Mouse (Mus musculus) myocyte (in vitro differentiated cells): ENCODE results near the gene Cracr2b.

Source experiments
- CEBPB ChIP-seq: IDR thresholded peaks from 2 replicates; pipeline ENCODE4 v1.6.1; 2011; ENCODE audit warnings: mild to moderate bottlenecking, moderate library complexity; ENCODE audit not compliant: poor library complexity, insufficient read depth, severe bottlenecking
- E2F4 ChIP-seq: IDR thresholded peaks from one replicate; pipeline ENCODE4 v1.6.1; 2011; ENCODE audit warnings: mild to moderate bottlenecking, control low read depth, moderate library complexity; ENCODE audit not compliant: insufficient read depth
- MAX ChIP-seq: IDR thresholded peaks from one replicate; pipeline ENCODE4 v1.6.1; 2011; ENCODE audit warnings: low read depth, mild to moderate bottlenecking, control low read depth
- MYOD1 ChIP-seq, 3 experiments: IDR thresholded peaks; one replicate each; pipeline ENCODE4 v1.6.1; 2011; ENCODE audit warnings: control low read depth in 2 of 3, low read depth in 2 of 3, mild to moderate bottlenecking in 2 of 3, moderate library complexity in 1 of 3; ENCODE audit not compliant: insufficient read length in 2 of 3, control insufficient read depth in 1 of 3
- POLR2A ChIP-seq: IDR thresholded peaks from one replicate; pipeline ENCODE4 v1.6.1; 2011; ENCODE audit warnings: low read depth, mild to moderate bottlenecking, control low read depth, moderate library complexity; ENCODE audit not compliant: insufficient read length
- POLR2AphosphoS2 ChIP-seq: IDR thresholded peaks from one replicate; pipeline ENCODE4 v1.6.1; 2011; ENCODE audit warnings: low read depth, control low read depth; ENCODE audit not compliant: insufficient read length
- REST ChIP-seq: IDR thresholded peaks from one replicate; pipeline ENCODE4 v1.6.1; 2011; ENCODE audit warnings: mild to moderate bottlenecking, control low read depth, moderate library complexity; ENCODE audit not compliant: insufficient read depth, insufficient read length
- SRF ChIP-seq: IDR thresholded peaks from one replicate; pipeline ENCODE4 v1.6.1; 2011; ENCODE audit warnings: low read depth; ENCODE audit not compliant: control insufficient read depth, insufficient read length
- TCF12 ChIP-seq: IDR thresholded peaks from one replicate; pipeline ENCODE4 v1.6.1; 2011; ENCODE audit warnings: mild to moderate bottlenecking, control low read depth; ENCODE audit not compliant: poor library complexity, insufficient read depth, severe bottlenecking
- USF1 ChIP-seq: IDR thresholded peaks from one replicate; pipeline ENCODE4 v1.6.1; 2011; ENCODE audit warnings: low read depth, mild to moderate bottlenecking, control low read depth, moderate library complexity

DNA sequence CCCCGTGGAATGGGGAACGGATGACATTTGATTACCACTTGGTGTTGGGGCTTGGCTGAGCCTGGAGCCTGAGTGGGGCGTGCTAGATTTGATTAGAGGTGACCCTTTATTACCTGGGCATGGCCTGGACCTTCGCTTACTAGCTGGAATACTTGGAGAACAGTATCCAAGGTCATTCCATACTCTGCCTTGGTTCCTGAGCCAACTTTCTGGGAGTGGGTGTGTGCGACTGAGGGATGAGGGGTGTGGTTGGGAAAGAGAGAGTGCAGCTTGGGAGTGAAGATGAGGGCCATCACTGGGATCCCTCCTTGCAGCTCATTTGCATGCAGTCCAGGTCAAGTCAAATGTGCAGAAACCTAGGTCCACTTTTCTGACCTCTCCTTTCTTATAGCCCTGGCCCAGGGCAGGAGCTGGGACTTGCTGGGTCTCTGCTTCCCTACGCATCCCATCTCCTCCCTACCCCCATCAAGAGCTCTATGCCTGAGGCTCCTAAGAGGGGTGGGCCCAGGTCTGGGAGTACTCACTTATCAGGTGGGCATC lies 22.3 kb downstream of the Cracr2b start:
- TF ChIP-seq MAX (no peak), SRF (no peak), E2F4 (no peak), POLR2A (no peak), CEBPB (no peak), TCF12 (no peak), MYOD1 (IDR thresholded peaks at IDR 0.05; ENCODE audit: control insufficient read depth in 1 of 3, insufficient read length in 2 of 3, low read depth in 2 of 3) (no peak), REST (no peak), POLR2AphosphoS2 (no peak), USF1 (no peak)
